Mouse (Mus musculus) 3T3-L1 (cell line): ENCODE data around the gene Igf1r.
A peak's percentile ranks its signal among the peaks of the same experiment; 100 is the strongest.

Experiments
- DNase-seq: peaks from one replicate; pipeline ENCODE4 v3.0.0-alpha.2; 2015; ENCODE audit warnings: low read depth, low spot score

The Igf1r gene

GRCm38 (mm10) chr7:68225427-68226054 lies 272.9 kb downstream of the Igf1r start:
- DNase-seq: no peak

- no peak for DNase-seq
These were observed 274.4 kb downstream of the Igf1r start for GRCm38 (mm10) chr7:68227021-68227420.

GRCm38 (mm10) chr7:68227621-68228020 lies 275.0 kb downstream of the Igf1r start:
- DNase-seq: no peak

GRCm38 (mm10) chr7:68228491-68228890 lies 275.9 kb downstream of the Igf1r start:
- no peak for DNase-seq

- no peak for DNase-seq
These were observed 278.2 kb downstream of the Igf1r start for GRCm38 (mm10) chr7:68230831-68231230.

GRCm38 (mm10) chr7:68232521-68232920 lies 279.9 kb downstream of the Igf1r start:
- no peak for DNase-seq

- DNase-seq: no peak
These were observed 281.1 kb downstream of the Igf1r start for GRCm38 (mm10) chr7:68233619-68234223.

GRCm38 (mm10) chr7:68236817-68237216 lies 284.2 kb downstream of the Igf1r start:
- DNase-seq: peak; percentile 11

GRCm38 (mm10) chr7:68239220-68239827 lies 286.7 kb downstream of the Igf1r start:
- no peak for DNase-seq

GRCm38 (mm10) chr7:68241205-68241604 lies 288.6 kb downstream of the Igf1r start:
- no peak for DNase-seq

GRCm38 (mm10) chr7:68245681-68246080 lies 293.1 kb downstream of the Igf1r start:
- no peak for DNase-seq

- no peak for DNase-seq
These were observed 293.6 kb downstream of the Igf1r start for GRCm38 (mm10) chr7:68246249-68246648.

GRCm38 (mm10) chr7:68250411-68250810 lies 297.8 kb downstream of the Igf1r start:
- no peak for DNase-seq

- DNase-seq: no peak
These were observed 298.3 kb downstream of the Igf1r start for GRCm38 (mm10) chr7:68250902-68251301.

- DNase-seq: no peak
These were observed 305.1 kb downstream of the Igf1r start for GRCm38 (mm10) chr7:68257767-68258166.

GRCm38 (mm10) chr7:68258326-68259150 lies 305.9 kb downstream of the Igf1r start:
- DNase-seq: no peak

- DNase-seq: no peak
These were observed 307.0 kb downstream of the Igf1r start for GRCm38 (mm10) chr7:68259523-68260081.

- DNase-seq: peak; percentile 85
These were observed 310.1 kb downstream of the Igf1r start for GRCm38 (mm10) chr7:68262612-68263200.

- DNase-seq: no peak
These were observed 310.9 kb downstream of the Igf1r start for GRCm38 (mm10) chr7:68263346-68264027.

GRCm38 (mm10) chr7:68264028-68264453 lies 311.4 kb downstream of the Igf1r start, which contains the start of gene Pgpep1l:
Gene Pgpep1l, minus strand, starts transcription at chr7:68264233.
- peak; percentile 31 for DNase-seq

GRCm38 (mm10) chr7:68264531-68264930 lies 311.9 kb downstream of the Igf1r start:
- no peak for DNase-seq
